Mouse (Mus musculus): ENCODE measurements around the gene Cyp4f40. TPM values are rescaled to one million over a fixed set of nuclear protein-coding genes. Genes with fewer than 3 reads are reported as not detected.

Cyp4f40 gene
- polyA plus RNA-seq, 1 experiment = 0.72 TPM

- H3K4me1 ChIP-seq (ENCODE audit: control insufficient read depth, insufficient read depth, low read length) = peaks cover 4% of the 10 kb centered on the region
- H3K4me3 ChIP-seq (ENCODE audit: control insufficient read depth, low read depth, low read length) = peak overlapping the region; percentile 88
- no peaks in the 10 kb centered on the region for H3K36me3 ChIP-seq (ENCODE audit: control insufficient read depth, insufficient read depth, low read length)
- H3K27me3 ChIP-seq (ENCODE audit: control insufficient read depth, insufficient read depth, low read length) = no peaks in the 10 kb centered on the region
- H3K27ac ChIP-seq (ENCODE audit: control insufficient read depth, insufficient read depth, low read depth, low read length) = no peak overlapping the region
- TF ChIP-seq CTCF (IDR thresholded peaks at IDR 0.05; ENCODE audit: control insufficient read depth, insufficient read depth, insufficient replicate concordance, low read depth, low read length) (peak; percentile 95), POLR2A (IDR thresholded peaks at IDR 0.05; ENCODE audit: control insufficient read depth, low read depth, low read length) (0 out of 2 replicates have a peak, but pooled peaks have one; percentile 30)
Measured at GRCm38 (mm10) chr17:32634972-32635314, 23.8 kb upstream of the Cyp4f40 start.

GRCm38 (mm10) chr17:32636341-32636740 lies 22.4 kb upstream of the Cyp4f40 start:
- H3K4me3 ChIP-seq (ENCODE audit: control insufficient read depth, low read depth, low read length) = no peak overlapping the region
- H3K36me3 ChIP-seq (ENCODE audit: control insufficient read depth, insufficient read depth, low read length) = no peaks in the 10 kb centered on the region
- peaks cover 4% of the 10 kb centered on the region for H3K4me1 ChIP-seq (ENCODE audit: control insufficient read depth, insufficient read depth, low read length)
- TF ChIP-seq POLR2A (IDR thresholded peaks at IDR 0.05; ENCODE audit: control insufficient read depth, low read depth, low read length) (no peak), CTCF (IDR thresholded peaks at IDR 0.05; ENCODE audit: control insufficient read depth, insufficient read depth, insufficient replicate concordance, low read depth, low read length) (no peak)
- H3K27ac ChIP-seq (ENCODE audit: control insufficient read depth, insufficient read depth, low read depth, low read length) = no peak overlapping the region
- no peaks in the 10 kb centered on the region for H3K27me3 ChIP-seq (ENCODE audit: control insufficient read depth, insufficient read depth, low read length)

GRCm38 (mm10) chr17:32637151-32637550 lies 21.5 kb upstream of the Cyp4f40 start:
- Histone ChIP-seq H3K4me1 (ENCODE audit: control insufficient read depth, insufficient read depth, low read length) (peaks cover 4% of the 10 kb centered on the region), H3K27ac (ENCODE audit: control insufficient read depth, insufficient read depth, low read depth, low read length) (no peak overlapping the region), H3K4me3 (ENCODE audit: control insufficient read depth, low read depth, low read length) (no peak overlapping the region), H3K36me3 (ENCODE audit: control insufficient read depth, insufficient read depth, low read length) (no peaks in the 10 kb centered on the region), H3K27me3 (ENCODE audit: control insufficient read depth, insufficient read depth, low read length) (no peaks in the 10 kb centered on the region)
- TF ChIP-seq POLR2A (IDR thresholded peaks at IDR 0.05; ENCODE audit: control insufficient read depth, low read depth, low read length) (no peak), CTCF (IDR thresholded peaks at IDR 0.05; ENCODE audit: control insufficient read depth, insufficient read depth, insufficient replicate concordance, low read depth, low read length) (no peak)

- no peaks in the 10 kb centered on the region for H3K36me3 ChIP-seq (ENCODE audit: control insufficient read depth, insufficient read depth, low read length)
- H3K27me3 ChIP-seq (ENCODE audit: control insufficient read depth, insufficient read depth, low read length) = no peaks in the 10 kb centered on the region
- H3K27ac ChIP-seq (ENCODE audit: control insufficient read depth, insufficient read depth, low read depth, low read length) = no peak overlapping the region
- no peak overlapping the region for H3K4me3 ChIP-seq (ENCODE audit: control insufficient read depth, low read depth, low read length)
- TF ChIP-seq CTCF (IDR thresholded peaks at IDR 0.05; ENCODE audit: control insufficient read depth, insufficient read depth, insufficient replicate concordance, low read depth, low read length) = no peak
- H3K4me1 ChIP-seq (ENCODE audit: control insufficient read depth, insufficient read depth, low read length) = no peaks in the 10 kb centered on the region
Measured at GRCm38 (mm10) chr17:32646631-32647030, 12.1 kb upstream of the Cyp4f40 start.

- Histone ChIP-seq H3K27ac (ENCODE audit: control insufficient read depth, insufficient read depth, low read depth, low read length) (no peak overlapping the region), H3K4me1 (ENCODE audit: control insufficient read depth, insufficient read depth, low read length) (no peaks in the 10 kb centered on the region), H3K4me3 (ENCODE audit: control insufficient read depth, low read depth, low read length) (no peak overlapping the region), H3K27me3 (ENCODE audit: control insufficient read depth, insufficient read depth, low read length) (no peaks in the 10 kb centered on the region), H3K36me3 (ENCODE audit: control insufficient read depth, insufficient read depth, low read length) (no peaks in the 10 kb centered on the region)
- no peak for TF ChIP-seq CTCF (IDR thresholded peaks at IDR 0.05; ENCODE audit: control insufficient read depth, insufficient read depth, insufficient replicate concordance, low read depth, low read length)
- no peak for TF ChIP-seq POLR2A (IDR thresholded peaks at IDR 0.05; ENCODE audit: control insufficient read depth, low read depth, low read length)
Measured at GRCm38 (mm10) chr17:32653860-32654259, 4.8 kb upstream of the Cyp4f40 start.

GRCm38 (mm10) chr17:32657041-32657440 lies 1.7 kb upstream of the Cyp4f40 start:
- Histone ChIP-seq H3K4me1 (ENCODE audit: control insufficient read depth, insufficient read depth, low read length) (no peaks in the 10 kb centered on the region), H3K4me3 (ENCODE audit: control insufficient read depth, low read depth, low read length) (no peak overlapping the region), H3K27me3 (ENCODE audit: control insufficient read depth, insufficient read depth, low read length) (no peaks in the 10 kb centered on the region), H3K36me3 (ENCODE audit: control insufficient read depth, insufficient read depth, low read length) (no peaks in the 10 kb centered on the region), H3K27ac (ENCODE audit: control insufficient read depth, insufficient read depth, low read depth, low read length) (no peak overlapping the region)
- TF ChIP-seq POLR2A (IDR thresholded peaks at IDR 0.05; ENCODE audit: control insufficient read depth, low read depth, low read length) (no peak), CTCF (IDR thresholded peaks at IDR 0.05; ENCODE audit: control insufficient read depth, insufficient read depth, insufficient replicate concordance, low read depth, low read length) (no peak)

- Histone ChIP-seq H3K27me3 (ENCODE audit: control insufficient read depth, insufficient read depth, low read length) (no peaks in the 10 kb centered on the region), H3K4me1 (ENCODE audit: control insufficient read depth, insufficient read depth, low read length) (no peaks in the 10 kb centered on the region), H3K27ac (ENCODE audit: control insufficient read depth, insufficient read depth, low read depth, low read length) (no peak overlapping the region), H3K36me3 (ENCODE audit: control insufficient read depth, insufficient read depth, low read length) (no peaks in the 10 kb centered on the region), H3K4me3 (ENCODE audit: control insufficient read depth, low read depth, low read length) (no peak overlapping the region)
- TF ChIP-seq CTCF (IDR thresholded peaks at IDR 0.05; ENCODE audit: control insufficient read depth, insufficient read depth, insufficient replicate concordance, low read depth, low read length) (no peak), POLR2A (IDR thresholded peaks at IDR 0.05; ENCODE audit: control insufficient read depth, low read depth, low read length) (no peak)
Measured at GRCm38 (mm10) chr17:32658246-32658645, 454 bp upstream of the Cyp4f40 start.

GRCm38 (mm10) chr17:32673976-32674375 lies 15.3 kb downstream of the Cyp4f40 start:
- no peaks in the 10 kb centered on the region for H3K36me3 ChIP-seq (ENCODE audit: control insufficient read depth, insufficient read depth, low read length)
- H3K4me3 ChIP-seq (ENCODE audit: control insufficient read depth, low read depth, low read length) = no peak overlapping the region
- no peak overlapping the region for H3K27ac ChIP-seq (ENCODE audit: control insufficient read depth, insufficient read depth, low read depth, low read length)
- no peak for TF ChIP-seq CTCF (IDR thresholded peaks at IDR 0.05; ENCODE audit: control insufficient read depth, insufficient read depth, insufficient replicate concordance, low read depth, low read length)
- no peak for TF ChIP-seq POLR2A (IDR thresholded peaks at IDR 0.05; ENCODE audit: control insufficient read depth, low read depth, low read length)
- no peaks in the 10 kb centered on the region for H3K4me1 ChIP-seq (ENCODE audit: control insufficient read depth, insufficient read depth, low read length)
- H3K27me3 ChIP-seq (ENCODE audit: control insufficient read depth, insufficient read depth, low read length) = no peaks in the 10 kb centered on the region
